Mouse (Mus musculus): ENCODE data around the gene Smyd3. TPM values are rescaled to one million over a fixed set of nuclear protein-coding genes. Genes with fewer than 3 reads are reported as not detected.

Smyd3 gene
- polyA plus RNA-seq, 1 experiment from 2014 or later: 5.7 TPM

DNA sequence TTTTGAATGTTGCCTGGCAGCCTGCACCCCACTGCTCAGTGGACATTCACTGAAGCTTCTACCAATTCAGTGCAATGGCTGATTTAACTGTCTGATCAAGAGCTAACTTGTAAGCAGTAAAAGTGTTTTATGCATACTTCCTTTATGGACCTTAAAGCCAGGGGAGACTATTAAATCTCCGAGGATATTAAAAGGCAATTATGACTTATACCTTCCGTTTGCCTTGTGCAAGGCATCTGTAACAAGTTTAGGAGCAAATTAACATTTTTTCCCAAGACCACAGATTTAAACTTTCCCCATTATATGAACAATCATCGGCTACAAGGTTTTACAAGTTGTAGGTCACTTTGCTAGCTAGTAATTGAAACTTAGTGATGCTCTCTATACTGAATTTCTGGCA is 87.8 kb downstream of the Smyd3 start:
- 56% methylated on average over 3 of the region's 3 CpGs for WGBS (ENCODE audit: insufficient replicate concordance)
- no peak for ATAC-seq (ENCODE audit: insufficient read depth)

DNA sequence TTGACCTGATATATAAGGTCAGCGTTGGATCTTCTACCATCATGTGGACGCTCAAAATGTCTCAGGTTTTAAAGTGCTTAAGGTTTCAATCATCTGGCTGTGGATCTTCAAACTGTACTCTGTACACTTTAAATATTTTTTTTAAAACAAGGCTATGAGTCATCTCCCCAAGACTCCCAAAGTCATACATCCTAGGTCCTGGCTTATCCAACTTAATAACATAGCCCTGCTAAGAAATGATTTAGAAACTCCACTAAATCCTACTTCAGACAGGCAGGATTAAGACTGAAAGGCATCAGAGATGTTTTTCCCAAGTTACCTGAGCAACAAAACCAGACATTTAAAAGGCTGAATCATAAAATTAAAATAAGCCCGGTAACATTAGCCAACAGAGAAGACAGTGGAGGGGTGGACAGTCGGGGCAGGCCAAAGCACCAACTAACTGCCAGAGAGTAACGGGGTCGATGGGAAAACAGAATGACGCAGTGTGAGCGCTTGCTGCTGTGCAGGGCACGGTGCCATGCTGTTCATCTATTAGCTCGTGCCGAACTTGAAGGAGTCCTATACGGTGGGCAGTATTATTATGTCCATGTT is 92.9 kb downstream of the Smyd3 start:
- H3K4me2 ChIP-seq: no peak overlapping the region
- ATAC-seq (ENCODE audit: insufficient read depth): no peak
- H3K27me3 ChIP-seq: no peaks in the 10 kb centered on the region
- no peaks in the 10 kb centered on the region for H3K36me3 ChIP-seq (replicated peaks)
- H3K27ac ChIP-seq (replicated peaks): no peak overlapping the region
- no peak overlapping the region for H3K9ac ChIP-seq
- 77% methylated on average over 12 of the region's 12 CpGs for WGBS (ENCODE audit: insufficient replicate concordance)
- no peak overlapping the region for H3K4me3 ChIP-seq (replicated peaks)
- H3K4me1 ChIP-seq (replicated peaks): no peaks in the 10 kb centered on the region
- H3K9me3 ChIP-seq (replicated peaks): no peaks in the 10 kb centered on the region

More for the DNA sequence above, 87.8 kb downstream of the Smyd3 start:
- no peaks in the 10 kb centered on the region for H3K9me3 ChIP-seq (replicated peaks)
- no peak overlapping the region for H3K9ac ChIP-seq
- H3K4me1 ChIP-seq (replicated peaks): 0 out of 2 replicates have a peak, but pooled peaks cover 8% of the 10 kb centered on the region
- no peak overlapping the region for H3K27ac ChIP-seq (replicated peaks)
- no peak overlapping the region for H3K4me2 ChIP-seq
- H3K27me3 ChIP-seq: no peaks in the 10 kb centered on the region
- no peaks in the 10 kb centered on the region for H3K36me3 ChIP-seq (replicated peaks)
- no peak overlapping the region for H3K4me3 ChIP-seq (replicated peaks)

DNA sequence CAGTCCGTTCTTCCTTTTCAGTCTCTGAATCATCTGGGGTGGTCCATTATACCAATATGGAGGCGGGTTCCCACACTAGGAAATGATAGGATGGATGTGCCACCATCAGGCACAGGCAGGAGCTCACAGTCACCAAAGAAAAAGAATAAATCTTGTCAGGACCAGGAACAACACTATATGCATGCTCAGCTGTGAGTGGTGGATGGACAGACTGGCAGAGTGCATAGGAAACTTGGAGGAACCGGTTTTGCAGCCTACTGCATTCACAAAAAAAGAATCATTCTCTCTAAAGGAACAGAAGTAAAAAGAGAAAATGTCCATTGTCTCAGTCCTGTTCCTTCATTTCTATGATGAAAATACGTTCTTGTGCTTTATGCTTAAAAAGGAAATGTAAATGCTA is 98.8 kb downstream of the Smyd3 start:
- no peak overlapping the region for H3K27ac ChIP-seq (replicated peaks)
- H3K4me1 ChIP-seq (replicated peaks): no peaks in the 10 kb centered on the region
- no peaks in the 10 kb centered on the region for H3K36me3 ChIP-seq (replicated peaks)
- no peak for ATAC-seq (ENCODE audit: insufficient read depth)
- no peak overlapping the region for H3K4me3 ChIP-seq (replicated peaks)
- no peaks in the 10 kb centered on the region for H3K9me3 ChIP-seq (replicated peaks)
- H3K4me2 ChIP-seq: no peak overlapping the region
- 63% methylated on average over 4 of the region's 4 CpGs for WGBS (ENCODE audit: insufficient replicate concordance)
- no peaks in the 10 kb centered on the region for H3K27me3 ChIP-seq
- H3K9ac ChIP-seq: no peak overlapping the region

DNA sequence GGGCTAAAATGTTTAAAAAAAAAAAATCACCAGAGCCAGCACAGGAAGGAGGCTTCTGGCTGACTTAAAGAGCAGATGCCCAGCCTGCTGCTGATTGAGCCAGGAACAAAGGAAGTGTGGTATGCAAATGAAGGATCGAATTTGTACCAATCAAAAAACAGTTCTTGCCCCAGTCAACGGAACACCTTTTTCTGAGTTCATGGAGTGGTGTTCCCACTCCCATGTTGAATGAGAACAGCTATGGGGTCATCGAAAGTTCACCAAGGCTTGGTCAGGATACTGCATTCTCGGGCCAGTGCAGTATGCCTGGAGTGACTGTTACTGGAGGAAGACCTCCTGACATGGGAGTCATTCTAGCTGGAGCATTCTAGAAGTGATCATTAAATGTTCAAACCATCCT is 109.8 kb downstream of the Smyd3 start:
- Histone ChIP-seq H3K27me3 (no peaks in the 10 kb centered on the region), H3K9ac (no peak overlapping the region), H3K9me3 (replicated peaks) (no peaks in the 10 kb centered on the region), H3K27ac (replicated peaks) (no peak overlapping the region), H3K4me1 (replicated peaks) (no peaks in the 10 kb centered on the region), H3K4me2 (no peak overlapping the region), H3K4me3 (replicated peaks) (no peak overlapping the region), H3K36me3 (replicated peaks) (no peaks in the 10 kb centered on the region)
- WGBS (ENCODE audit: insufficient replicate concordance): 67% methylated on average over 4 of the region's 4 CpGs
- ATAC-seq (ENCODE audit: insufficient read depth): no peak

DNA sequence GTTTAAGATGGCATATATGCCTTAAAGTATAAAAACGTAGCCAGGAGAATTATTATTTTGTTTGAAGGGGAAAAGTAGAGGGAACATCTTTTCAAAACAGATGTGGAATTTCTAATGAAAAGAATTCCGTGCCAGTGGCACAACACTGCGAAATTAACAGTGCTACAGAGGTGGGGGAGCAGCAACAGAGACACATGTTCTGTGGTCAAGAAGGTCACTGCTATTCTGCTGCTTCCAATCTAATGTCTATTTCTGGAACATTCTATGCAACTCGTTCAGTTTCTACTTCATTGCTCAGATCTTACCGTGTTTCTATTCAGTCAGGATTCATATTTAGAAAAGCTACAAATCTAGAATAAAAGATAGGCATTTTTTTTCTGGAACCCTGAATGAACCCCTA is 117.0 kb downstream of the Smyd3 start:
- ATAC-seq (ENCODE audit: insufficient read depth): no peak
- Histone ChIP-seq H3K4me1 (replicated peaks) (no peaks in the 10 kb centered on the region), H3K27ac (replicated peaks) (no peak overlapping the region), H3K4me3 (replicated peaks) (no peak overlapping the region), H3K27me3 (no peaks in the 10 kb centered on the region), H3K9ac (no peak overlapping the region), H3K4me2 (no peak overlapping the region), H3K36me3 (replicated peaks) (no peaks in the 10 kb centered on the region), H3K9me3 (replicated peaks) (no peaks in the 10 kb centered on the region)
- WGBS (ENCODE audit: insufficient replicate concordance): 70% methylated on average over 5 of the region's 5 CpGs

DNA sequence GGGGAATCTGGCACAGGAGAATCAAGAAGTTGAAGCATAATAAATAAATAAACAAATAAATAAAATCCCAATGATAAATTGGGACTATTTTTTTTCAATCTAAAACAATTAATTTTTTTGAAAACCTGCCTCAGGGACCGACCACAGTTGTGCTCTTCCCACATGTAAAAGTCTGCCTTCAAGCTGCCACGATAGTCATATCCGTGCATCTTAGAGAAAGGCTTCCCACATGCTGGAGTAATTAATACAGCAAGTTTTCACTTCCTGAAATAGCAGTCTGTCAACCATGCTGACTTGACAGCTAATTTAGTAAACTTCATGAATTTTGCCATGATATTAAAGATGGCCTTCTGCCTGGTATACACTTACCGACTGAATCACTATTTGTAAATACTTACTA is 119.2 kb downstream of the Smyd3 start:
- no peak overlapping the region for H3K4me2 ChIP-seq
- ATAC-seq (ENCODE audit: insufficient read depth): no peak
- H3K4me1 ChIP-seq (replicated peaks): no peaks in the 10 kb centered on the region
- no peaks in the 10 kb centered on the region for H3K27me3 ChIP-seq
- H3K9ac ChIP-seq: no peak overlapping the region
- H3K9me3 ChIP-seq (replicated peaks): no peaks in the 10 kb centered on the region
- H3K36me3 ChIP-seq (replicated peaks): no peaks in the 10 kb centered on the region
- WGBS (ENCODE audit: insufficient replicate concordance): 79% methylated on average over 4 of the region's 4 CpGs
- no peak overlapping the region for H3K27ac ChIP-seq (replicated peaks)
- no peak overlapping the region for H3K4me3 ChIP-seq (replicated peaks)

DNA sequence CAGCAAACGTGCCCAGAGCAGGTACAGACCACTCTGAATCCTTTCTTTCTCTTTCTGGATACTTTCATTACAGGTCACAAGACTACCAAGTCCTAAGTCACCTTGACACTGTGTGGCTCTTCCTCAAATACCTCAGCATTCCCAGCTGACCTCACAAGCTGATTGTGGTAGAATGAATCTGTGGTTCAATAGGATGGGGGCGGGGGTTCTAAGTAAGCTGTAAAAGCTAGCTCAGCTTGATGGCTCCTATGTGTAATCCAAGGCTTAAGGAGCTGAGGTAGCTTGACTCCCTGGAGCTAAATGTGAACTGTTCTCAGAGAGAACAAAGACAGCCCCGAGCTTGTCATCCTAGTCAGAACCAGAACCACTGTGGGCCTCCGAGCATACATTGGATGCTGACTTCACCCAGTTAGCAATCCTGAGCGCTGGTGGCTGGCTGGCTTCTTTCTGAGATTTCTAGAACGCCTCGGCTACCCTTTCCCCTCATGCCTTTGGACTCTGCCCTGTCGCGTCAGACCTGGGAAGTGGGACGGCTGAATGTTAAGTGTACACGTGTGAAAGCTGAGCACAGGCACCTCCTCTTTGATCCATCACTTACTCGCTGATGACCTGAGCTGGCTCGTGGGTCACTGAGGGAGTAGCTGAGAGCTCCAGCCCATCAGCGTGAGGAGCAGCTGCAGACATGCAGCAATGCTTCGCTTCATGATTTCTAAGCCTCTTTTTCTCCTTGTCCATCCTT is 131.4 kb downstream of the Smyd3 start:
- Histone ChIP-seq H3K27ac (replicated peaks) (no peak overlapping the region), H3K4me1 (replicated peaks) (no peaks in the 10 kb centered on the region), H3K9me3 (replicated peaks) (no peaks in the 10 kb centered on the region), H3K4me2 (no peak overlapping the region), H3K4me3 (replicated peaks) (no peak overlapping the region), H3K9ac (no peak overlapping the region), H3K27me3 (no peaks in the 10 kb centered on the region), H3K36me3 (replicated peaks) (no peaks in the 10 kb centered on the region)
- WGBS (ENCODE audit: insufficient replicate concordance): 68% methylated on average over 15 of the region's 15 CpGs
- ATAC-seq (ENCODE audit: insufficient read depth): 0 out of 2 replicates have a peak, but pooled peaks have one; percentile 25

DNA sequence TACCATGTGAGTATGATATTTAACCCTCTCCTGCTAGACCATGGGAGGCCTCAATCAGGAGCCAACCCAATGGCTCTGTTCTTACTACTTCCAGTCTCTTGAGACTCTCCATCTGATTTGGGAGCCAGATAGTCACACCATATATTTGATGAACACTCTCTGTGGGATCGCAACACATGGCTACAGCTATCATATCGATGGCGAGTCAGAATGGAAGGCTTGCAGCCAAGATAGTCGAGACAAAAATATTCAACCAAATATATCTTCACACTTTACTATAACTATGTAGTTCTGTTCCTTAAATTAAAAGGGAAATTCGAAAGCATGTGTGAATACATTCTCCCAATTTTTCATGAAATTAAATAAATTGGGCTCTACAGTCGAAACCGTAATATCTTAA is 132.2 kb downstream of the Smyd3 start:
- Histone ChIP-seq H3K4me2 (no peak overlapping the region), H3K9ac (no peak overlapping the region), H3K4me3 (replicated peaks) (no peak overlapping the region), H3K27me3 (no peaks in the 10 kb centered on the region), H3K9me3 (replicated peaks) (no peaks in the 10 kb centered on the region), H3K27ac (replicated peaks) (no peak overlapping the region), H3K36me3 (replicated peaks) (no peaks in the 10 kb centered on the region), H3K4me1 (replicated peaks) (no peaks in the 10 kb centered on the region)
- ATAC-seq (ENCODE audit: insufficient read depth): no peak
- 76% methylated on average over 7 of the region's 7 CpGs for WGBS (ENCODE audit: insufficient replicate concordance)

DNA sequence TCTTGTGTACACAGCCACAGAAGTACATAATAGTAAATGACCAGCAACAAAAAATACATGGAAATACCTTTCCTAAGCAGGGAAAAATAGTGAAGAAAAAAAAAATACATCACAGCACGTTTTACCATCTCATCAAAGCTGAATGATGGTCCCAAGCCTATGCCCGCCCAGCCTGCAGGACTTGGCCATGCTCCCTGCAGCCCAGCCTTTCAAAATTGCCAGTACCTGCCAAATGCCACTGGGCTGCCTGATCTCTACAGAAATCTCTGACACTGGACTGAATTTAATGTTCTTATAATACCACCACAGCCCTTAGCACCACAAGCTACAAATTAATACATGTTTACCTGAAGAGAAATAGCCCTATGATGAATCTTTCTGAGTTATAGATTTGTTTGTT is 133.5 kb downstream of the Smyd3 start:
- 36% methylated on average over 2 of the region's 2 CpGs for WGBS (ENCODE audit: insufficient replicate concordance)
- Histone ChIP-seq H3K36me3 (replicated peaks) (no peaks in the 10 kb centered on the region), H3K27me3 (no peaks in the 10 kb centered on the region), H3K9me3 (replicated peaks) (no peaks in the 10 kb centered on the region), H3K4me1 (replicated peaks) (no peaks in the 10 kb centered on the region), H3K27ac (replicated peaks) (no peak overlapping the region), H3K4me2 (no peak overlapping the region), H3K4me3 (replicated peaks) (no peak overlapping the region), H3K9ac (no peak overlapping the region)
- ATAC-seq (ENCODE audit: insufficient read depth): no peak

DNA sequence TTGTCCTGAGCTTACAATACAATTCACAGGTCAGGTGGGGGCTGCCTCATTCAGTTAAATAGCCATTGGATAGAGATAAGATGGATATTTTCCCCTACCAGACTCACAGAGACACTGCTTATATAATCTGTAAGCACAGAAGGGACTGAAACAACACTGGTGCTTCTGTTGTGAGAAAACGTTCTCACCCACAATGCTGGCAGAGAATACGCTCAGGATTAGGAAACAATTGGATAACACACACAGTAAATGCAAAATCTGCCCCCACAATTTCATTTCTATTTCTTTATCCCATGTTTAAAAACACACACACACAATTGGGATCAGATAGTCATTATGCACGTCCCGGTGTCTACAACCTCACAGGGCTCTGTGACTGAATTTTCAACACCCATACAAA is 139.7 kb downstream of the Smyd3 start:
- Histone ChIP-seq H3K9me3 (replicated peaks) (no peaks in the 10 kb centered on the region), H3K4me2 (no peak overlapping the region), H3K27me3 (no peaks in the 10 kb centered on the region), H3K36me3 (replicated peaks) (no peaks in the 10 kb centered on the region), H3K4me1 (replicated peaks) (no peaks in the 10 kb centered on the region), H3K27ac (replicated peaks) (no peak overlapping the region), H3K4me3 (replicated peaks) (no peak overlapping the region), H3K9ac (no peak overlapping the region)
- ATAC-seq (ENCODE audit: insufficient read depth): no peak
- 71% methylated on average over 4 of the region's 4 CpGs for WGBS (ENCODE audit: insufficient replicate concordance)

DNA sequence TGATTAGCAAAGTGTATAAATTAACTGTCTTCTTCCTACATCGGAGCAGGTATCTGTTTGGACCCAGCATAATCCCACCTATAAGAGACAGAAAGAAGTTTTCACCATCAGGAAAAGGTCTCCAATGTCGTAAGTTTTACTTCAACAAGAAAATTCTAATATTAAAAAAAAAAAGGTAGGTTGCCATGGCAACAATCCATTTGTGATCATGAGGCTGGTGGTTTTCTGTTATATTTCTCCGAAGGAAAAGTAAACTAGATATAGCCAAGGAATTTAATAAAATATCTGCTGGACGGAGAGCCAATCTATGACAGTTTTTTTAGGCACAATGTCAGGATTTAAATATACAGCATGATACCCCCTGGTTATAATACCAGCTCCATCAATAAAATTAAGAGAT is 142.9 kb downstream of the Smyd3 start:
- Histone ChIP-seq H3K4me2 (no peak overlapping the region), H3K27me3 (no peaks in the 10 kb centered on the region), H3K36me3 (replicated peaks) (no peaks in the 10 kb centered on the region), H3K4me3 (replicated peaks) (no peak overlapping the region), H3K4me1 (replicated peaks) (no peaks in the 10 kb centered on the region), H3K27ac (replicated peaks) (no peak overlapping the region), H3K9ac (no peak overlapping the region), H3K9me3 (replicated peaks) (no peaks in the 10 kb centered on the region)
- WGBS (ENCODE audit: insufficient replicate concordance): 67% methylated on average over 4 of the region's 4 CpGs
- no peak for ATAC-seq (ENCODE audit: insufficient read depth)

DNA sequence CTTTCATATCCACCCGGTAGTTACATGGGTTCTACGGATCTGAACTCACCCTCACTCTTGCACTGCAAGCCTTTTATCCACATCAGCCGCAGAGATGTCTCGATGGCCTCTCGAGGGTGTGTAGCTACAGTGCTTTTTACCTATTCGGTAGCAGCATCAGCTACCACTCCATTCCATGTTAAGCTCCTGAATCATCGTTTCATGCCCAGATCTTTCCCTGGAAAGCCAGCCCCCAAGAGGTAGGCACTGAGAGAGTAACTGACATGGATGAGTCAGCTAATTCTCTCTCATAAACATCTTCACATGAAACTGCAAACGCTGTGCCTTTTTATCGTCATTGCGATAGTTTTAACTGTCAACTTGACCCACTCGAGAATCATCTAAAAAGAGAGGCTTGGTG is 143.9 kb downstream of the Smyd3 start:
- no peak overlapping the region for H3K4me2 ChIP-seq
- H3K36me3 ChIP-seq (replicated peaks): no peaks in the 10 kb centered on the region
- WGBS (ENCODE audit: insufficient replicate concordance): 76% methylated on average over 11 of the region's 11 CpGs
- no peak for ATAC-seq (ENCODE audit: insufficient read depth)
- H3K4me3 ChIP-seq (replicated peaks): no peak overlapping the region
- H3K9me3 ChIP-seq (replicated peaks): no peaks in the 10 kb centered on the region
- no peak overlapping the region for H3K9ac ChIP-seq
- no peaks in the 10 kb centered on the region for H3K27me3 ChIP-seq
- H3K27ac ChIP-seq (replicated peaks): no peak overlapping the region
- no peaks in the 10 kb centered on the region for H3K4me1 ChIP-seq (replicated peaks)
